Mouse (Mus musculus) lung, embryonic 14.5 days (tissue): ENCODE measurements around the gene Fam53b. TPM values are rescaled to one million over a fixed set of nuclear protein-coding genes. Genes with fewer than 3 reads are reported as not detected.
A peak's percentile ranks its signal among the peaks of the same experiment; 100 is the strongest.

Experiments
- ATAC-seq: fragments of 200-750 bp; cut with Nextera tagmentation; 2 replicates; pipeline ENCODE4 v1.8.0; 2017; ENCODE audit warnings: mild to moderate bottlenecking, moderate TSS enrichment, moderate library complexity; ENCODE audit not compliant: insufficient read depth
- DNase-seq: peaks from one replicate; pipeline ENCODE4 v3.0.0-alpha.2; 2015
- H3K27ac ChIP-seq: fragments of 300-500 bp; sonication (generic); 2 replicates; pipeline ENCODE4 v1.5.1; 2014; ENCODE audit warnings: low read depth, mild to moderate bottlenecking, moderate library complexity
- H3K27me3 ChIP-seq: fragments of 300-500 bp; sonication (generic); 2 replicates; pipeline ENCODE4 v1.6.1; 2014; ENCODE audit warnings: low read length, control low read depth; ENCODE audit not compliant: insufficient read depth
- H3K36me3 ChIP-seq: fragments of 300-500 bp; sonication (generic); 2 replicates; pipeline ENCODE4 v1.6.1; 2014; ENCODE audit warnings: control low read depth; ENCODE audit not compliant: insufficient read depth
- H3K4me1 ChIP-seq: fragments of 300-500 bp; sonication (generic); 2 replicates; pipeline ENCODE4 v1.6.1; 2014; ENCODE audit warnings: antibody characterized with exemption, control low read depth; ENCODE audit not compliant: insufficient read depth
- H3K4me2 ChIP-seq: fragments of 300-500 bp; sonication (generic); 2 replicates; pipeline ENCODE4 v1.6.1; 2014; ENCODE audit warnings: mild to moderate bottlenecking
- H3K4me3 ChIP-seq: fragments of 300-500 bp; sonication (generic); 2 replicates; pipeline ENCODE4 v1.5.1; 2014; ENCODE audit warnings: low read depth, low read length
- H3K9ac ChIP-seq: fragments of 300-500 bp; sonication (generic); 2 replicates; pipeline ENCODE4 v1.6.1; 2014
- H3K9me3 ChIP-seq: fragments of 300-500 bp; sonication (generic); 2 replicates; pipeline ENCODE4 v1.6.1; 2016; ENCODE audit warnings: low read depth, low read length, control low read depth
- CTCF ChIP-seq: IDR thresholded peaks from 2 replicates; pipeline ENCODE4 v1.5.1; 2016; ENCODE audit warnings: antibody characterized with exemption, low read depth
- WGBS: fragments of 180-500 bp; shearing (Covaris S2); extraction: QIAGEN DNeasy Blood & Tissue Kit; methylation state at CpG from one replicate; pipeline ENCODE4 v1.1.7; 2014; 5-methylcytosine and 5-hydroxymethylcytosine counted together
- polyA plus RNA-seq: library from polyadenylated mRNA; unstranded; fragments of >200 nt; fragmentation: Nextera tagmentation; extraction: Ambion mirVana; gene quantifications from 2 replicates; pipeline ENCODE4 v1.2.1, GENCODE M21; 2014

Fam53b gene
- polyA plus RNA-seq, 1 experiment from 2014 or later, result 32.4 TPM

DNA sequence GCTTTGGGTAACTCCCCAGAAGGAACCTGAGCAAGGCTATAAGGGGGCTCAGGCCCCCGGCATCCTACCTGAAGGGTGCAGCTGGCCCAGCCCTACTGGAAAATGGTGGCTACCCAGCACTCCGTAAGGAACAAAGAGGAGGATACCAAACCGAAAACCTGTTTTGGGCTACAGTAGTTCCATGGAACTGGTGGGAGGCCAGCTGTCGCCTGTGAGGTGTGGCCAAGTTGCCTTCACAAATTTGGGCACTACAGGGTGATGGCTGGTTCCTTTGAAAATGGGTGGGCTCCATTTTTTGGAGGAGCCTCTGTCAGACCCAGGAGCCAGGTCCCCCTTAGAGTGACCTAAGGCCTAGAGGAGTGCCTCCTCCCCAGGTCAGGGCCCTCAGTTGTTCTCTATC, 98.4 kb downstream of the Fam53b start:
- Histone ChIP-seq H3K27me3 (no peaks in the 10 kb centered on the region), H3K9me3 (no peaks in the 10 kb centered on the region), H3K4me3 (no peak overlapping the region), H3K27ac (peak overlapping the region; percentile 75; the same call in 1 of the 2 replicates), H3K36me3 (peaks cover 6% of the 10 kb centered on the region), H3K4me2 (no peak overlapping the region), H3K9ac (no peak overlapping the region), H3K4me1 (peaks cover 24% of the 10 kb centered on the region)
- ATAC-seq (no peak), DNase-seq (no peak)
- 94% methylated on average over 4 of the region's 4 CpGs for WGBS
- no peak for TF ChIP-seq CTCF

DNA sequence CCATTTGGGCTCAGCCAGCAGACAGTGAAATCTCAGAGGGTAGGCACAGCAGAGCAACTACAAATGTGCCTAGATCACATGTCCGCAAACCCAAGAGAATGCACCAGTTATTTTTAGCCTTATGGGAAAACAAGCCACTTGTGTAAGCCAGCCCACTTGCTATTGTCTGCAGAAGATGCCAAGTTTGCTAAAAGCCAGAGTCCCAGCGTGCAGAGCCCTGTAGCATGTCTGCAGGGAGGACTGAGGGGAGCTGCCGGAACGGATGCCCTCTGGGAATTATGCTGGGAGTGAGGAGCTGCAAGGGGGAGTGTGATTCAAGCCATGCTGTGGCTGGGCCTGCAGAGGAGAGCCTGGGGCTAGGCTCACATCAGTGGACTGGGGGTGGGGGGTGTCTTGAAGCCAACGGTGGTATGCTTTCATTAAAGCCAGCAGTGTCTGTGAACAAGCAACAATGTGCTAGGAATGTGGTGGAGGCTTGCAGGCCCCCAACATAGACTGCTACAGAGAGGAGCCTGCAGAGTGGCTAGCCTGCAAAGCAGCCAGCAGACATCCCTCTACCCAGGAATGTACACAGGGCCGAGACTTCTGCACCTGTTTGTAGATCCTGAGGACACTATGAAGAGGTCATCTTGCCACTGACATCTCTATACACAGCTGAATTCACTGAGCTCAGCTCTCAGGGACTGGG, 99.3 kb downstream of the Fam53b start:
- H3K36me3 ChIP-seq, result peaks cover 6% of the 10 kb centered on the region
- no peaks in the 10 kb centered on the region for H3K9me3 ChIP-seq
- H3K27me3 ChIP-seq, result no peaks in the 10 kb centered on the region
- DNase-seq (peak; percentile 66), ATAC-seq (peak; percentile 29; the same call in 1 of the 2 replicates)
- no peak overlapping the region for H3K9ac ChIP-seq
- H3K4me3 ChIP-seq, result no peak overlapping the region
- H3K4me1 ChIP-seq, result peaks cover 24% of the 10 kb centered on the region
- 46% methylated on average over 6 of the region's 6 CpGs for WGBS
- peak overlapping the region; percentile 75; the same call in 1 of the 2 replicates for H3K27ac ChIP-seq
- TF ChIP-seq CTCF, result no peak
- H3K4me2 ChIP-seq, result no peak overlapping the region

DNA sequence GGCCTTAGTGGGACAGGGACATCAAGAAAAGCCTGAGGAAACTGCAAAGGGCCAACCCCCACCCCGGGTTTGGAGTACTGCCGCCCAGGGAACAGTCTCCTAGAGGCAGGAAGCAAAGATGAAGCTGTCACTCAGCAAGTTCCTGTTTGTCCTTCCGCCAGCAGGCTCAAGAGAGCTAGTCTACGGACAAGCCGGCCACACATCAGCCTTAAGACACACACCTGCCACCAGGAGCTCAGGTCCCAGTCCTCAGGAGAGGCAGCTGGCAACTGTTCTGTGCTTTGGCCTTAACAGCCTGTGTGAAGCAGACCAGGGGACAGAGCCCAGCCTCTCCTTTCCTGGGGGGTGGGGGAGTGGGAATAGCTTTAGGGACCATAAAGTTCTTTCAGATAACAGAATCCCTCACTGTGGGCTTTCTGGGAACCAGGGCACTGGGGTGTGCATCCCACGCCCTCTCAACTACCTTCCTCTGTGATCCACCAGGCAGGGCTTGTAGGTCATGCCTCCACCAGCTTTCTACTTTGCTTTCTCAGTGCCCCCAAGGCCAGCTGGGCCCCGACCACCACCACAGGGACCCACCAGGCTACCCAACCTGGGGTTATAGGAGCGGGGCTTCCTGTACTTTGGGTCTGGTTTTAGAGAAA, 100.1 kb downstream of the Fam53b start:
- Histone ChIP-seq H3K27ac (peak overlapping the region; percentile 75), H3K9me3 (no peaks in the 10 kb centered on the region), H3K4me2 (no peak overlapping the region), H3K36me3 (peaks cover 6% of the 10 kb centered on the region), H3K4me1 (peaks cover 24% of the 10 kb centered on the region), H3K9ac (no peak overlapping the region), H3K4me3 (no peak overlapping the region), H3K27me3 (no peaks in the 10 kb centered on the region)
- ATAC-seq (no peak), DNase-seq (peak; percentile 54)
- 53% methylated on average over 8 of the region's 8 CpGs for WGBS
- TF ChIP-seq CTCF, result no peak

DNA sequence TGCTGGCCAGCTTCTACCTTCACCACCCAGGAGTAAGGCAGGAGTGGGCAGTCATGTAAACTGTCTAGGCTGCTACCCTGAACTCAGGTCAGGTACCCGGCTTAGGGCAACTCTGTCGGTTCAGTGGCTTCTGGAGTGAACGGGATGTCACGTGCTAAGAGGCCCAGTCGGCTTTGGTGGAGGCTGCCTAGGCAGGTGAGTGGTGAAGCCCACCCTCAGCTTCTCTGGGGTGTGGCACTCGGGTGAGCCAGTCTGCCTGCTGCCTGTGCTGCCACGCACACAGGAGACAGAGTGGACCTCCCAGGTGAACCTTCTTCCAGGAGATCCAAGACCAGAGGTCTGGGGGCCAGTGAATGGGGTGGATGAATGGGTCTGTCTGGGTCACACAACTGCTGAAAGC, 100.7 kb downstream of the Fam53b start:
- H3K36me3 ChIP-seq, result peaks cover 6% of the 10 kb centered on the region
- no peak overlapping the region for H3K9ac ChIP-seq
- H3K9me3 ChIP-seq, result no peaks in the 10 kb centered on the region
- H3K27ac ChIP-seq, result peak overlapping the region; percentile 75
- H3K4me2 ChIP-seq, result no peak overlapping the region
- H3K4me1 ChIP-seq, result peaks cover 24% of the 10 kb centered on the region
- no peak for TF ChIP-seq CTCF
- DNase-seq (no peak), ATAC-seq (no peak)
- 52% methylated on average over 7 of the region's 7 CpGs for WGBS
- H3K4me3 ChIP-seq, result no peak overlapping the region
- no peaks in the 10 kb centered on the region for H3K27me3 ChIP-seq

DNA sequence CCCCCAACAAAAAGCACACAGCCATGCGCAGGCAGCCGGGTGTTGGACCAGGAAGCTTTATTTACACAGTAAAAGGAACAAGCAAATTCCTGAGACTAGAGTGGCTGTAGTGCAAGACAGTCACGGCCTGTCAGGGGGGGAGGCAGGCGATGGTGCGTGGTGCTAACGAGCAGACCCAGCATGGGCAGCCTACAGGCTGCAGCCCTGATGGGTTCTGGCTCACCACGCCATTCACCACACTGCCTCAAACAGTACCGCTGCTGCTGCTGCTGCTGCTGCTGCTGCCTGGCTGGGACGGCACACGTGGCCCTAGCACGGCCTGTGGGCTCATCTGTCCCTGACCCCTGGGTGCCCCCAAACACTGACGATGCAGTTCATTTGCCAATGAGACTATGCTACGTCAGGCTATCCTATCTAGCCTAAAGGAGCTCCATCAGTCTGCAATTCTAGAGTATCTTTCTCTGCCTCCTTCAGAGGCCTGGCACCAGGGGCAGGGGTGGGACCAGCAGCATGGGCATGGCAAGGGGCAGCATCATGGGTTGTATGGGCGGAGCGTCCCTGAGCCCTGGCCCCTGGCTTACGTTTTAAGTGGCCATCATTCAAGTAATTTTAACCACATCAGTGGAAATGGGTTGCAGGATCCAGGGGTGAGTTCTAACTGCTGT, 101.5 kb downstream of the Fam53b start:
- 0 out of 2 replicates have a peak overlapping the region, but pooled peaks have one; percentile 26 for H3K9ac ChIP-seq
- H3K27ac ChIP-seq, result peak overlapping the region; percentile 69; the same call in 1 of the 2 replicates
- H3K4me1 ChIP-seq, result peaks cover 24% of the 10 kb centered on the region
- H3K4me2 ChIP-seq, result peak overlapping the region; percentile 30
- H3K9me3 ChIP-seq, result no peaks in the 10 kb centered on the region
- DNase-seq, result peak; percentile 75
- peak; percentile 80 for ATAC-seq
- no peaks in the 10 kb centered on the region for H3K27me3 ChIP-seq
- TF ChIP-seq CTCF, result no peak
- 23% methylated on average over 16 of the region's 16 CpGs for WGBS
- no peak overlapping the region for H3K4me3 ChIP-seq
- H3K36me3 ChIP-seq, result peaks cover 6% of the 10 kb centered on the region

DNA sequence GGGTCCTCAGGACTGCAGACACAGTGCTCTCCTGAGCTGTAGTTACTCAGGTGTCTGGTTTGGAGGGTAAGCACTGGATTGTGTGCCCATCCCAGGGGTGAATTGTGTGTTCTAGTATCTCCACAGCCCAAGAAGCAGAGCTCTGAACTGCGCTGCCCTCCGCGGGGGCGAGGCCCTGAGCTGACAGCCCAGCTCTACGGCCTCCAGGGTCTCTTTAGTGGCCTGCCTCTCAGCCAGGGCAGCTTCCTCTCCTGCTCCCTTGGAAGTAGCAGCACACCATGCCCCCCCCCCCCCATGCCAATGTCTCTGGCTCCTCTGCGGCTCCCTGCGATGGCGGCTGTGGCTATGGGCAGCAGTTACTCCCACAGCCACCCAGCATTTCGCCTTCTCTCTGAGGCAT, 102.1 kb downstream of the Fam53b start:
- Histone ChIP-seq H3K9me3 (no peaks in the 10 kb centered on the region), H3K4me2 (peak overlapping the region; percentile 30), H3K4me3 (no peak overlapping the region), H3K4me1 (peaks cover 24% of the 10 kb centered on the region), H3K9ac (0 out of 2 replicates have a peak overlapping the region, but pooled peaks have one; percentile 26), H3K36me3 (peaks cover 6% of the 10 kb centered on the region), H3K27ac (peak overlapping the region; percentile 69; the same call in 1 of the 2 replicates), H3K27me3 (no peaks in the 10 kb centered on the region)
- ATAC-seq, result peak; percentile 32; the same call in 1 of the 2 replicates
- 59% methylated on average over 9 of the region's 9 CpGs for WGBS
- DNase-seq, result no peak
- TF ChIP-seq CTCF, result no peak

DNA sequence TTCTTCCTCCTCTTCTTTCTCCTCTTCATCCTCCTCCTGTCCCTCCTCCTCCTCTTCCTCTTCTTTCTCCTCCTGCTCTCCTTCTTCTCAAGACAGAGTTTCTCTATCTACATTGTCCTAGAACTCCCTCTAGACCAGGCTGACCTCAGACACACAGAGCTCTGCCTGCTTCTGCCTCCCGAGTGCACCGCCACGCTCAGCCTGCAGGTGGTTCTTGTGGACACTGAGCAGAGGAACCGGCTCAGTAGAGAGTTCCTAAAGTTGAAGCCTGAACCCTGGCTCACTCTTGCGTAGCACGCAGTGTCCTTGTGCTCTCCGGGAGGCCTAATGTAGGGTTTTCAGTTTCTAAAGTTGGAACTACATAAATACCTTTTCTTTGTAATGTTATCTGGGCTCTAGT, 108.6 kb downstream of the Fam53b start:
- no peak overlapping the region for H3K9ac ChIP-seq
- no peak overlapping the region for H3K4me3 ChIP-seq
- H3K36me3 ChIP-seq, result no peaks in the 10 kb centered on the region
- DNase-seq (no peak), ATAC-seq (no peak)
- H3K9me3 ChIP-seq, result no peaks in the 10 kb centered on the region
- no peak overlapping the region for H3K27ac ChIP-seq
- H3K4me1 ChIP-seq, result no peaks in the 10 kb centered on the region
- peak; percentile 44 for TF ChIP-seq CTCF
- no peak overlapping the region for H3K4me2 ChIP-seq
- no peaks in the 10 kb centered on the region for H3K27me3 ChIP-seq
- 87% methylated on average over 7 of the region's 7 CpGs for WGBS
